Mouse (Mus musculus): Measurements from ENCODE around the gene Asb7. TPM values are rescaled to one million over a fixed set of nuclear protein-coding genes. Genes with fewer than 3 reads are reported as not detected.
A peak's percentile ranks its signal among the peaks of the same experiment; 100 is the strongest.

The Asb7 gene
- polyA plus RNA-seq, 1 experiment from 2014 or later: 14.6 TPM

DNA sequence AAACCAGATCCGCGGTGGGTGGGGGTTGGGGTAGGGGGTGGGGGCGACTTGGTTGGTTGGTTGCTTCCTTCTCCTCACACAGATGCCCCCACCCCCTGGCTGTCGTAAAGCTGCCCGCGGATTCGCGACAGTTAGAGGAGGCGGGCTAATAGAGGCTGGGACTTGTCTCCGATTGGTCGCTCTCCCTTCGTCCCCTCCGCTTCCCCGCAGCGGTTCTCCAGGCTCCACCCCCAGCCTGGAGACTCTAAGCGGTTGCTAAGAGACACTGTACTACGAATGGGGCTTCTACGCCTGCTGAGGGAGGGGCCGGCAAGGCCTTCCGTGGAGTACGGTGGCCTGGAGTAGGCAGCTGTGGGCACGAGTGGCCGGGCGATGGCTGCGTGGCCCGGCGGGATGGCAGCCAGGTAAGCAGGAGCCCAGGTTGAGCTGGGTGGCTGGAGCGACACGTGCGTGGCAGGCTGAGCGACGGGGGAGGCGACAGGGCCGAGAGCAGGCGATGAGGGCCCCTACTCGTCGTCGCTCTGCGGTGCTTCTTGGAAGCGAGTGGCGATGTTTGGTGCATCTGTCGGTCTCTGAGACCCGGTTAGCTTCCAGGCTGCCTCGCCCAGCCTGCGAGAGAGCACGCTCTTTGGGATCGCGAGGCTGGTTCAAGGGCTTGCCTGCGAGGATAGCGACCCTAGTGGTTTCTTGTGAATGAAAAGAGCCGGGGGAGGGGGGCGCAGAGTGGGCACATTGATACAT is 394 bp upstream of the Asb7 start, which contains the start of gene Lins1:
Lins1 (plus strand) TSS at position 270 of the 741 bp plus-strand sequence.
- Histone ChIP-seq H3K4me1 (peaks cover 19% of the 10 kb centered on the region), H3K4me3 (peak within 1 kb of the TSS; percentile 82), H3K27me3 (ENCODE audit: poor library complexity, severe bottlenecking) (no peaks in the 10 kb centered on the region), H3K27ac (peak within 1 kb of the TSS; percentile 93), H3K9me3 (no peaks in the 10 kb centered on the region), H3K36me3 (replicated peaks) (peaks cover 18% of the 10 kb centered on the region)
- WGBS: under 1% methylated on average over 52 of the region's 52 CpGs
- DNase-seq (ENCODE audit: extremely low spot score, low spot score): peak; percentile 100

DNA sequence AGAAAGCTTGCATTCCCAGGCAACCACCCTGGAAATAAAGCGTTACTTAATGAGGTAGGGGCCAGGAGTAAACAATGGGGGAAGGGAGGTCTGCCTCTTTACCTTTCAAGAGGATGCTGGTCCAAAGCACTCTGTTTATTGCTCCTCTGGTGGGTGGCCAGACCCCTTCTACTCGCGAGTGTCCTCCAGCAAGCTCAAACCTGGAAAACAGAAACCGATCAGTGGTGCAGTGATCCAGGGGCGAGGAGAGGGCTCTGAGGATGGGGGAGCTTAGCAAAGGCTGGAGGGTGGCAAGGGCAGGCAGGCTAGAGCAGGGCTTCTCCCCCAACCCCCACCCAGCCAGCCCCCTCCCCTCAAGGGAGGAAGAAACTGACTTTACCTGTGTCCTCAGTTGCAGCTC is 675 bp downstream of the Asb7 start:
- H3K27ac ChIP-seq: peak overlapping the region; percentile 93
- 0% methylated on average over 5 of the region's 5 CpGs for WGBS
- no peak for DNase-seq (ENCODE audit: extremely low spot score, low spot score)

DNA sequence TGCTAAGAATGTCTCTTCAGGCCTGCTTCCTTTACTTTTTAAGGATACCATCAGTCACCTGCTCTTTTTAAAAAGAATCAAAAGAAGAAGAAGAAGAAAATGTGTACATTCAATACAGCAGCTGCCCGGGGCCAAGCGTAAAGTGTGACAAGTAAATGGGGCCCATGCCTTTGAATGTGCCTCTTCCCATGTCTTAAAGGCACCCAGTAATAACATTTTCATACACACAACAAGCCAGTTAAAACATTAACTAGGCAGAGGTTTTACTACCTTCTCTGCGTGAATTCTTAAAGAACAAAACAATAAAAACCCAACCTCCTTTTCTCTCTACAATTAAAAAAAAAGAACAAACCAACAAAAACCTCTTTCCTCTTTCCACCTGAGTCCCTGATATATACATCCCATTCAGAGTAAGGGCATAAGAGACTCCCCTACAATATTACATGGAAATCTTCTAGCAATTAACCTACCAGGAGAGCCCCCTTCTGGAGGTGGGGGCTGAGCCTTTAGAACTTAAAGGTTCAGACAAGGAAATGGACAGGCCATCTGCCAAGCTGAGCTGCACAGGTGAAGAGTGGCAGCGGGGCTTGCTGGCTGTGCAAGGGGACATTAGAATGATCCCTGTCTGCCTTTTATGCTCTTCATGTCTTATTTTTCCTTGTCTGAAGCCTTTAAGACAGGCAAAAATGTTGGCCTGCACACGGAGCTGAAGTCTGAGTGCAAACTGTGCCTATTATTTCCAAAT is 7.1 kb downstream of the Asb7 start:
- Histone ChIP-seq H3K27me3 (ENCODE audit: poor library complexity, severe bottlenecking) (no peaks in the 10 kb centered on the region), H3K36me3 (replicated peaks) (peaks cover 82% of the 10 kb centered on the region), H3K9me3 (no peaks in the 10 kb centered on the region), H3K4me3 (no peak overlapping the region), H3K4me1 (no peaks in the 10 kb centered on the region), H3K27ac (no peak overlapping the region)
- DNase-seq (ENCODE audit: extremely low spot score, low spot score): no peak
- 94% methylated on average over 5 of the region's 5 CpGs for WGBS

More for the DNA sequence above, 675 bp downstream of the Asb7 start:
- H3K4me1 ChIP-seq: peaks cover 19% of the 10 kb centered on the region
- peaks cover 23% of the 10 kb centered on the region for H3K36me3 ChIP-seq (replicated peaks)
- H3K27me3 ChIP-seq (ENCODE audit: poor library complexity, severe bottlenecking): no peaks in the 10 kb centered on the region
- H3K4me3 ChIP-seq: peak overlapping the region; percentile 82
- H3K9me3 ChIP-seq: no peaks in the 10 kb centered on the region

DNA sequence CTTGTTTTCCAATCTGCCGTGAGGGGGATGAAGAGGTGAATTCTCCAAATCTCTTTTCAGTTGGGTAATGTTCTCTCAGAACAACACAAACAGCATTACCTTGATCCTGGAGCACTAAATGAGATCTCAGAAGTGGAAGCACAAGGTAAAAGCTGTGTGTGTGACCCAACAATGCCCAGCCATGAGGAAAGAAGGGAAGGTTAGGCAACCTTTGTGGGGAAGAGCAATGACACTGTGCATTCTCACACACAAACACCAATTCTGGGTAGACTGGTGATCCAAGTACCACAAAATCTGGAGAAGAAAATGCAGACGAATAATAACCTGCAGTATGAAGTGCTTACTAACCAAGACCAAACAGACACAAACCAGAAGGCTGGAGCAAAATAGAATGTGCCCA is 13.6 kb downstream of the Asb7 start:
- Histone ChIP-seq H3K4me1 (no peaks in the 10 kb centered on the region), H3K9me3 (peaks cover 9% of the 10 kb centered on the region; the same call in 1 of the 2 replicates), H3K36me3 (replicated peaks) (peaks cover 100% of the 10 kb centered on the region), H3K27ac (no peak overlapping the region), H3K4me3 (no peak overlapping the region), H3K27me3 (ENCODE audit: poor library complexity, severe bottlenecking) (no peaks in the 10 kb centered on the region)
- 93% methylated on average over 2 of the region's 2 CpGs for WGBS
- DNase-seq (ENCODE audit: extremely low spot score, low spot score): no peak

DNA sequence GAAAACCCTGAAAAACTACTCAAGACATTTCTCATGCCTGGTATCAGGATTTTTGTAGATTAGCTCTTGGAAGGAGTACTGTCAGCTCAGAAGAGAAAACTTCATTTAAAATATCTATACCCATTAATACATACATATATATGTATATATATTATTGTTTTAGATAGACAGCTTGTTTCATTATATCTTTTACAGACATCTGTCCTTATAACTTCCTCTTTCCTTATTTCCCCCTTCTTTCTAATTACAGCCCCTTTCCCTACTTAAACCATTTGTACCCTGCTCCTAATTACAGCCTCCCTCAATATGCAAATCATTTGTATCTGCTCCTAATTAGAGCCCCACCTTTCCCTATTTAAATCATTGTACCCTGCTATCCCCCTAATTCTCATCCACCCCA is 22.3 kb downstream of the Asb7 start:
- Histone ChIP-seq H3K9me3 (peaks cover 18% of the 10 kb centered on the region), H3K27ac (no peak overlapping the region), H3K36me3 (replicated peaks) (peaks cover 41% of the 10 kb centered on the region), H3K4me1 (no peaks in the 10 kb centered on the region), H3K27me3 (ENCODE audit: poor library complexity, severe bottlenecking) (no peaks in the 10 kb centered on the region), H3K4me3 (no peak overlapping the region)
- no peak for DNase-seq (ENCODE audit: extremely low spot score, low spot score)

DNA sequence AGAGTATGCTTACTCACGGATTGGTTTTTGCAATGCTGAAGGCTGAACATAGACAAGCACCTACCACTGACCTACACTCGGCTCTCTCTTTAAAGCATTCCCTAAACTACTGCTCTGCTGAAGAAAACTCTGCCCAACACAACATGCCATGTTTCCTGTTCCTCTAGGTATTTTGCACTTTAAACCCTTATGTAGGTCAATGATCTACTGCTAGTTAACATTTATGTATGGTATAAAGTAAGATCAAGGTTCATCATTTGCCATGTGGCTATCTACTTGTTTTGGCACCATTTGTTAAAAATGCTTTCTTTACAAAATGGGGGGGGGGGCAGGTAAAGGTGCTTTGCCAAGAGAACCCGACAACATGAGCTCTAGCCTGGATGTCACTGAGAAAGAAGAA is 25.8 kb downstream of the Asb7 start:
- DNase-seq (ENCODE audit: extremely low spot score, low spot score): no peak
- H3K36me3 ChIP-seq (replicated peaks): peaks cover 30% of the 10 kb centered on the region
- no peaks in the 10 kb centered on the region for H3K27me3 ChIP-seq (ENCODE audit: poor library complexity, severe bottlenecking)
- no peak overlapping the region for H3K27ac ChIP-seq
- H3K9me3 ChIP-seq: peaks cover 5% of the 10 kb centered on the region
- no peaks in the 10 kb centered on the region for H3K4me1 ChIP-seq
- no peak overlapping the region for H3K4me3 ChIP-seq
- WGBS: 89% methylated on average over 3 of the region's 3 CpGs

DNA sequence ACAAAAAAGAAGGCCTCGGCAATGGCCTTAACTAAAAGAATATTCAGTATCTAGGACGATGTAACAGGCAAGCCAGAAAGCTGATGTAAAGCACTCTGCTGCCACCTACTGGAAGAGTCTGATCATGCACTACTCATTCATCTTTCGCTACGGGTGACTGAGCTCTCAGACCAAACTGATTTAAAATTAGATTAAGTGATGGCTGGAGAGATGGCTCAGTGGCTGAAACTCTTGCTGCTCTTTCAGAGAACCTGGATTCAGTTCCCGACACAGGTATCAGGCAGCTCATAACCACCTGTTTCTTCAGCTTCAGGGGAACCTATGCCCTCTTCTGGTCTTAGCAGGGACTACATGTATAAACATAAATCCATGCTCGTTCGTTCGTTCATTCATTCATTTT is 27.8 kb downstream of the Asb7 start:
- Histone ChIP-seq H3K9me3 (no peaks in the 10 kb centered on the region), H3K36me3 (replicated peaks) (peaks cover 41% of the 10 kb centered on the region), H3K27ac (no peak overlapping the region), H3K4me1 (no peaks in the 10 kb centered on the region), H3K27me3 (ENCODE audit: poor library complexity, severe bottlenecking) (no peaks in the 10 kb centered on the region), H3K4me3 (peak overlapping the region; percentile 24)
- 32% methylated on average over 8 of the region's 8 CpGs for WGBS
- DNase-seq (ENCODE audit: extremely low spot score, low spot score): peak; percentile 76

DNA sequence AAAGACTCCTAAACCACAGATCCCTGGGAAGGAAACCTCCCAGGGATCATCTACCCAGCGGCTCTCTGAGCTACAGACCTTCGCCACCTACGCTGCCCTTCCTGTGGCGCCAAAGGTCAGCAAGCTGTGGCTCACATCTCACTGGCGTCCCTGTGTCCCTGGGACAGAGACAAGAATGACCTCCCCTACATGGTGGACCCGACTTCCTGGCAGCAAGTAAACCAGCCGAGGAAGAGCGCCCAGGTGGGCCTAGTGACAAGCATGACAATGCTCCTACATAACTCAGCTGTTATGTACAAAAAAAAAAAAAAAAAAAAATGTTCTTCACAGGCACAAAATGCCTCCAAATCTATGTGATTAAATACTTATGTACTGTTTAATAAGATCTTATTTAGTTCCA is 28.4 kb downstream of the Asb7 start:
- no peak for DNase-seq (ENCODE audit: extremely low spot score, low spot score)
- Histone ChIP-seq H3K27ac (no peak overlapping the region), H3K4me1 (no peaks in the 10 kb centered on the region), H3K36me3 (replicated peaks) (peaks cover 43% of the 10 kb centered on the region), H3K9me3 (no peaks in the 10 kb centered on the region), H3K4me3 (no peak overlapping the region), H3K27me3 (ENCODE audit: poor library complexity, severe bottlenecking) (no peaks in the 10 kb centered on the region)
- WGBS: 84% methylated on average over 8 of the region's 8 CpGs

DNA sequence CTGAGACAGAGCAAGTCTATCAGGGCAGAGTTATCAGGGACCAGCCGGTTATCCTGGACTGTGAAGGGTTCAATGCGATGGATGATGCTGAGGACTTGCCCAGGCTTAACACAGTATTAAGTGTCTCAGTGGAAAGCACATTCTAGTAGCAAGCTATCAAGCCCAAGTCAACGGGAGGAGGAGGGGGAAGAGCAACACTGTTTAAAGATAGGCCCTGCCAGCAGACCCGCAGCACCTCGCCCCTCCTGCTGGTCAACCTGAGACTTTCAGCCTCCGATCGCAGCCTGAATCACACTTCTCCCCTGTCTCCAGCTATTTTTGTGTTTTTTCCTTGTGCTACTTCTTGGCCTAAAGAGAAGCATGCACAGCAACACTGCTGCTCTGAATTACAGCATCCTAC is 29.1 kb downstream of the Asb7 start:
- 88% methylated on average over 7 of the region's 7 CpGs for WGBS
- H3K9me3 ChIP-seq: no peaks in the 10 kb centered on the region
- no peaks in the 10 kb centered on the region for H3K27me3 ChIP-seq (ENCODE audit: poor library complexity, severe bottlenecking)
- DNase-seq (ENCODE audit: extremely low spot score, low spot score): no peak
- peaks cover 49% of the 10 kb centered on the region for H3K36me3 ChIP-seq (replicated peaks)
- no peak overlapping the region for H3K27ac ChIP-seq
- no peak overlapping the region for H3K4me3 ChIP-seq
- no peaks in the 10 kb centered on the region for H3K4me1 ChIP-seq

DNA sequence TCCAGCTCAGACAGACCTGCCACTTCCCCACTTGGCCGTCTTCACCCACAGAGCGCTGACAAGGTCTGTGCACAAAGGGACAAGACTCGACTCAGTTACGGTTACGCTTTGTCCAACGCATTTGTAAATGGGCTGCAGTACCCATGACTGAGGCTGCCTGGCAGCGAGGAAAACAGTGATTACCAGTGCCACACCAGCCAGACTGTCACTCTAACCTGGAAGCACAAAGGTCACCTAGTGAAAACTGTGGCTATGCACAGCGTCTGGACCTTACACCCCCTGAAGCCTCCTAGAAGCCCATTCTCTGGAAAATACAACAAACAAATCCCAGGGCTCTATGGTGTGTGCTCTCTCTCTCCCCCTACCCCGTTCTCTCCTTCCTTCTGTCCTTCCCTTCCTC is 33.9 kb downstream of the Asb7 start:
- peaks cover 79% of the 10 kb centered on the region for H3K36me3 ChIP-seq (replicated peaks)
- no peaks in the 10 kb centered on the region for H3K4me1 ChIP-seq
- no peak for DNase-seq (ENCODE audit: extremely low spot score, low spot score)
- no peak overlapping the region for H3K27ac ChIP-seq
- H3K4me3 ChIP-seq: no peak overlapping the region
- 94% methylated on average over 9 of the region's 9 CpGs for WGBS
- H3K27me3 ChIP-seq (ENCODE audit: poor library complexity, severe bottlenecking): no peaks in the 10 kb centered on the region
- no peaks in the 10 kb centered on the region for H3K9me3 ChIP-seq

DNA sequence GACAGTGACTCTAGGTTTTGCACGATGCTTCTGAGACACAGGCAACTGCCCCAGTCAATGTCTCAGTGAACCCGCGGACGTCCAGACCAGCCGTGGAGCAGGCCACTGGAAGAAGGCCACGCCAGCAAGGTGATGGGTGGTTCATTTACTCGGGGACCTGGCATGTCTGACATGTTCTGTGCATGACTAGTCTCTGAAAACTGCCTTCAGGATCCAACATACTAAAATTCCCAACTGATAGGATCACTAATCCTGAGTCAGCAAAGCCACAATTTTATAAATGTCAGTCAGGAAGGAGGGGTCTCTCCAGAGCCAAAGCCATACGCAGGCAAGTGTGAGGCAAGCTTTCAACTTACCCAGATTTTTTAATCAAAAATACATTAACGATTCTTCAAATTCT is 35.8 kb downstream of the Asb7 start:
- no peak overlapping the region for H3K27ac ChIP-seq
- 93% methylated on average over 9 of the region's 9 CpGs for WGBS
- no peak overlapping the region for H3K4me3 ChIP-seq
- no peak for DNase-seq (ENCODE audit: extremely low spot score, low spot score)
- no peaks in the 10 kb centered on the region for H3K9me3 ChIP-seq
- no peaks in the 10 kb centered on the region for H3K4me1 ChIP-seq
- H3K36me3 ChIP-seq (replicated peaks): peaks cover 68% of the 10 kb centered on the region
- H3K27me3 ChIP-seq (ENCODE audit: poor library complexity, severe bottlenecking): no peaks in the 10 kb centered on the region

DNA sequence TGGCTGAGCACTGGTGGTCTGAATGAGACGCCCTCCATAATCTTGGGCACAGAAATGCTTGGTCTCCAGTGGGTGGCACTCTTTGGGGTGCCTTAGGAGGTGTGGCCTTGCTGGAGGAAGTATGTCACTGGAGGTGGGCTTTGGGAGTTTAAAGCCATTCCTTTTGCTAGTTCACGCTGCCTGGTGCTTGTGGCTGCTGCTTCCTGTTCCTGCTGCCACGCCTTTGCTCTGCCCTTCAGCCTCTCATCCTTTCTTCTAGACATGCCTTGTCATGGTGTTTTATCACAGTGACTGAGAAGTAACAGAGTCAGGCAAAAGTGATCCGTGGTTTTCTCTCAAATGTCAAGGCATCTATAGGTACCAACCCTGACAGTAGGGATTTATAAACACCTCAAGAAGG is 37.2 kb downstream of the Asb7 start:
- Histone ChIP-seq H3K27ac (no peak overlapping the region), H3K27me3 (ENCODE audit: poor library complexity, severe bottlenecking) (no peaks in the 10 kb centered on the region), H3K4me3 (no peak overlapping the region), H3K36me3 (replicated peaks) (peaks cover 63% of the 10 kb centered on the region), H3K9me3 (no peaks in the 10 kb centered on the region), H3K4me1 (no peaks in the 10 kb centered on the region)
- 88% methylated on average over 4 of the region's 4 CpGs for WGBS
- DNase-seq (ENCODE audit: extremely low spot score, low spot score): no peak

DNA sequence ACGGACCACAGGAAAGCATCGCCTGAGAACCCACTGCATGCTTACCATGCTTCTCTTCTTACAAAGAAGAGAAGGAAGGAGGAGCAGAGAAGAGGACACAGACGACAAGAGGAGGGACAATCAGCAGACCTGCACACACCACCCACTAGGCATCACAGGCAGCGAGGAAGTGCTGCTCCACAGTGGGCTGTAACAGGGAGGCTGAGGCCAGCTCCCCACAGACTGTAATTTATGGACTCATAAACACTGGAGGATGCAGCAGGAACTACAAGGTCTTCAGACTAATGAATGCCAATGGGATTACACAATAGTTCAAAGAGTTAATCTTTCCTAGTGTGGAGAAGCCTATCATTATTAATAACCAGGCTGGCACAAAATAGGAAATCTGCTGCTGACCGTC is 38.5 kb downstream of the Asb7 start:
- Histone ChIP-seq H3K9me3 (no peaks in the 10 kb centered on the region), H3K4me1 (no peaks in the 10 kb centered on the region), H3K36me3 (replicated peaks) (peaks cover 60% of the 10 kb centered on the region), H3K4me3 (no peak overlapping the region), H3K27me3 (ENCODE audit: poor library complexity, severe bottlenecking) (no peaks in the 10 kb centered on the region), H3K27ac (no peak overlapping the region)
- 86% methylated on average over 5 of the region's 5 CpGs for WGBS
- no peak for DNase-seq (ENCODE audit: extremely low spot score, low spot score)

All from forebrain, embryonic 10.5 days (tissue).